Mouse (Mus musculus) ovary, adult 10 weeks (tissue): Measurements from ENCODE around the gene Srp9. TPM values are rescaled to one million over a fixed set of nuclear protein-coding genes. Genes with fewer than 3 reads are reported as not detected.

ENCODE experiments used
- polyA plus RNA-seq: library from polyadenylated mRNA; stranded (reverse); fragments of 350-450 nt; fragmentation: Illumina TruSeq; extraction: RNeasy Lipid Tissue Mini Kit (QIAGEN cat#74804); gene quantifications from one replicate; pipeline ENCODE4 v1.2.3, GENCODE M21; 2014

Gene Srp9
- 298 TPM for polyA plus RNA-seq

GRCm38 (mm10) chr1:182124506-182124905 lies at the start of gene Srp9:
TSS of gene Srp9 (plus strand) at chr1:182124737.

GRCm38 (mm10) chr1:182164386-182164785 lies 39.8 kb downstream of the Srp9 start, which contains the start of gene Vmn1r1:
TSS of gene Vmn1r1 (minus strand) at chr1:182164486.

Other genes with a start within 250 kb of the Srp9 start
- gene Enah, start 104.7 kb upstream of the Srp9 start, polyA plus RNA-seq, result 298 TPM
- not detected for gene Vmn1r1, start 39.7 kb downstream of the Srp9 start, polyA plus RNA-seq
- gene Degs1, start 158.1 kb downstream of the Srp9 start, polyA plus RNA-seq, result 321 TPM
- gene Fbxo28, start 216.9 kb downstream of the Srp9 start, polyA plus RNA-seq, result 52.0 TPM